Mouse (Mus musculus): ENCODE measurements around the gene Gm49339. TPM values are rescaled to one million over a fixed set of nuclear protein-coding genes. Genes with fewer than 3 reads are reported as not detected.

Gm49339 gene
- polyA plus RNA-seq, 1 experiment from 2014 or later: not detected

Other genes starting within 250 kb of the Gm49339 start
- 0.26 and 0.66 TPM in 2 replicates for gene Lilr4b, start within 50 bp of the Gm49339 start, polyA plus RNA-seq (2014; fragmentation: Nextera tagmentation; extraction: Ambion mirVana)
- 1.5 and 2.4 TPM in 2 replicates for gene Lilrb4a, start 10.3 kb downstream of the Gm49339 start, polyA plus RNA-seq (2014; fragmentation: Nextera tagmentation; extraction: Ambion mirVana)
- gene Fam162b, start 109.9 kb downstream of the Gm49339 start, polyA plus RNA-seq (2014; fragmentation: Nextera tagmentation; extraction: Ambion mirVana): 53.1 and 62.3 TPM in 2 replicates
- 0.14 and 0.16 TPM in 2 replicates for gene Gprc6a, start 150.8 kb downstream of the Gm49339 start, polyA plus RNA-seq (2014; fragmentation: Nextera tagmentation; extraction: Ambion mirVana)
- gene Rfx6, start 197.1 kb downstream of the Gm49339 start, polyA plus RNA-seq (2014; fragmentation: Nextera tagmentation; extraction: Ambion mirVana): 1.2 and 2.3 TPM in 2 replicates